Mouse (Mus musculus) cortical plate, adult 2 months (tissue): ENCODE results near the gene Otog. TPM values are rescaled to one million over a fixed set of nuclear protein-coding genes. Genes with fewer than 3 reads are reported as not detected.
A peak's percentile ranks its signal among the peaks of the same experiment; 100 is the strongest.

Source experiments
- H3K27ac ChIP-seq: fragments of 200-500 bp; 2 replicates; pipeline ENCODE4 v1.5.1; 2012; ENCODE audit warnings: low read length, control low read depth, inconsistent platforms; ENCODE audit not compliant: insufficient read depth
- H3K4me1 ChIP-seq: fragments of 200-500 bp; 2 replicates; pipeline ENCODE4 v1.6.1; 2011; ENCODE audit warnings: low read length; ENCODE audit not compliant: control insufficient read depth, insufficient read depth
- H3K4me3 ChIP-seq: fragments of 200-500 bp; 2 replicates; pipeline ENCODE4 v1.5.1; 2011; ENCODE audit warnings: mild to moderate bottlenecking, low read length, control low read depth; ENCODE audit not compliant: insufficient read depth
- CTCF ChIP-seq: fragments of 200-500 bp; IDR thresholded peaks from 2 replicates; pipeline ENCODE4 v1.5.1; 2011; ENCODE audit warnings: mild to moderate bottlenecking, control low read depth, low read length; ENCODE audit not compliant: insufficient read depth; ENCODE audit errors: extremely low read depth
- POLR2A ChIP-seq: fragments of 200-500 bp; IDR thresholded peaks from 2 replicates; pipeline ENCODE4 v1.6.1; 2011; ENCODE audit warnings: mild to moderate bottlenecking, low read length, control low read depth; ENCODE audit not compliant: insufficient read depth; ENCODE audit errors: extremely low read depth
- polyA plus RNA-seq: library from polyadenylated mRNA; depleted of rRNA; stranded (reverse); fragments of >200 nt; gene quantifications from 2 replicates; pipeline ENCODE4 v1.2.3, GENCODE M21; 2012

Otog gene
- polyA plus RNA-seq, 1 experiment, result 0.10 TPM

DNA sequence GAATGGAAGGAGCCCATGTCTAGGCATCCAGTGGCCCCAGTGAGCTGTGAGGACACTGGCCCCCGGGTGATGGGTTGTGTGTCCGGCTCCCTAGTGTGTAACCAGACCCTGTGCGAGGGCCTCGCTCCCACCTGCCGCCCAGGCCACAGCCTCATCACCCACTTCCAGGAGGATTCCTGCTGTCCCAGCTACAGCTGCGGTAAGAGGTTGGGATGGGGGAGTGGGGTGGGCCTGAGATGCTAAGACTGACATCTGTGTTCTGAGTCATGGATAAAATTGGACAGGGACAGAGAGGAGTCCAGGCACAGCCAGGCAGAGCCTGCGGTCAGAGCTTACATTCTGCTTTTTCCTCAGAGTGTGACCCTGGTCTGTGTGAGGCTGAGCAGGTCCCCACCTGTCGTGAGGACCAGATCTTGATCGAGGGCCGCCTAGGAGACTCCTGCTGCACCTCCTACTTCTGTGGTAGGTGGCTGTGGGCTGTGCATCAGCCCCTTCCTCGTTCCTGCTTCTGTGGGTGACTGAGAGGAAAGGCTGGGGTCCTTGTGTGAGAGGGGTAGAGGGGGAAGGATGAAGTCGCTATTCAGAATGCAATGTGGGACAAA is 60.3 kb downstream of the Otog start:
- no peaks in the 10 kb centered on the region for H3K4me1 ChIP-seq
- H3K4me3 ChIP-seq, result no peak overlapping the region
- TF ChIP-seq POLR2A (no peak), CTCF (no peak)
- H3K27ac ChIP-seq, result no peak overlapping the region

GRCm38 (mm10) chr7:46313486-46313885 is 72.7 kb downstream of the Otog start:
- Histone ChIP-seq H3K27ac (no peak overlapping the region), H3K4me3 (no peak overlapping the region), H3K4me1 (no peaks in the 10 kb centered on the region)
- TF ChIP-seq POLR2A (no peak), CTCF (no peak)

DNA sequence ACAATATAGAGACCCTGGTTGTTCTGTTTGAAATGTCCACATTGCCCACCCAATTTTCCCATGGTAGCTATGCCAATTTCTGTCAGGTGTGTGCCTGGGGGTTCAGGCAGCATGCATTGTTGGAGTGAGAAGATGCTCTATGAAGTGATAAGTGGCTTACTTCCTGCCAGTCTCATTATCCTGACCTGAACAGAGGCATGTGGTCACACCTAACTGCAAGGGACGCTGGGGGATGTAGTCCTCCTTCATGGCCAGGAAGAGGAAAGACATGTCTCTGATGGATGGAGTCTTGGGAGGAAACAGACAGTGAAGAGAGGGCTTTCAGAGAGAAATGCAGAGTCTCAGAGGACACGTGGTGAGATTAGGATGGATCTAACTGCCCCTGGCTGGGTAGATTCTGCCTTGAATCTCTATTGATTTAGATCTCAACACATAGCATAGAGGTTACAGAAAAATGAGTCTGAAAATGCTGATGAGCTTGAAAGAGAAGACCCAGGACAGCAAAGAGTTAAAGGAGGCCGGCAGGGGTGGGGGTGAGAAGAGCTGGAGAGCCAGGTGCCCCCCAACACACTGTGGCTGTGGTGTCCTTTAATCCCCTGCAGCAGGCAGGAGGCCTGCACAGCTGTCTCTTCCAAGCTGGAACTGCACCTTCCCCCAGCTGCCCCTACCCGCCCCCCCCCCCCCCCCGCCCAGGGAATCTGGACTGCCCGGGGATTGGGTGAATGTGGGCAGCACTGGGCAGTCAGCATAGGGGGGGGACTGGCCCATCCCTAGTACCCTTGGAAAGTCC is 73.6 kb downstream of the Otog start:
- no peaks in the 10 kb centered on the region for H3K4me1 ChIP-seq
- H3K27ac ChIP-seq, result no peak overlapping the region
- TF ChIP-seq CTCF, result no peak
- no peak for TF ChIP-seq POLR2A
- H3K4me3 ChIP-seq, result no peak overlapping the region

- Histone ChIP-seq H3K4me3 (no peak overlapping the region), H3K4me1 (no peaks in the 10 kb centered on the region), H3K27ac (no peak overlapping the region)
- TF ChIP-seq CTCF (no peak), POLR2A (no peak)
Measured at GRCm38 (mm10) chr7:46315692-46316091, 74.9 kb downstream of the Otog start.

- Histone ChIP-seq H3K4me1 (no peaks in the 10 kb centered on the region), H3K4me3 (no peak overlapping the region), H3K27ac (no peak overlapping the region)
- TF ChIP-seq CTCF (no peak), POLR2A (no peak)
Measured at GRCm38 (mm10) chr7:46316948-46317347, 76.2 kb downstream of the Otog start.

GRCm38 (mm10) chr7:46321242-46321641 is 80.5 kb downstream of the Otog start:
- H3K4me3 ChIP-seq, result no peak overlapping the region
- TF ChIP-seq POLR2A (no peak), CTCF (no peak)
- H3K27ac ChIP-seq, result no peak overlapping the region
- H3K4me1 ChIP-seq, result no peaks in the 10 kb centered on the region

- Histone ChIP-seq H3K4me3 (no peak overlapping the region), H3K4me1 (no peaks in the 10 kb centered on the region), H3K27ac (no peak overlapping the region)
- TF ChIP-seq POLR2A, result peak; percentile 41; the same call in 1 of the 2 replicates
- no peak for TF ChIP-seq CTCF
Measured at GRCm38 (mm10) chr7:46327896-46328295, 87.1 kb downstream of the Otog start.

GRCm38 (mm10) chr7:46337397-46337796 is 96.6 kb downstream of the Otog start:
- Histone ChIP-seq H3K4me1 (peaks cover 2% of the 10 kb centered on the region; the same call in 1 of the 2 replicates), H3K4me3 (no peak overlapping the region), H3K27ac (no peak overlapping the region)
- TF ChIP-seq CTCF, result no peak
- no peak for TF ChIP-seq POLR2A

GRCm38 (mm10) chr7:46339818-46340217 is 99.0 kb downstream of the Otog start:
- Histone ChIP-seq H3K4me3 (no peak overlapping the region), H3K27ac (no peak overlapping the region), H3K4me1 (peaks cover 3% of the 10 kb centered on the region)
- TF ChIP-seq CTCF (no peak), POLR2A (no peak)

DNA sequence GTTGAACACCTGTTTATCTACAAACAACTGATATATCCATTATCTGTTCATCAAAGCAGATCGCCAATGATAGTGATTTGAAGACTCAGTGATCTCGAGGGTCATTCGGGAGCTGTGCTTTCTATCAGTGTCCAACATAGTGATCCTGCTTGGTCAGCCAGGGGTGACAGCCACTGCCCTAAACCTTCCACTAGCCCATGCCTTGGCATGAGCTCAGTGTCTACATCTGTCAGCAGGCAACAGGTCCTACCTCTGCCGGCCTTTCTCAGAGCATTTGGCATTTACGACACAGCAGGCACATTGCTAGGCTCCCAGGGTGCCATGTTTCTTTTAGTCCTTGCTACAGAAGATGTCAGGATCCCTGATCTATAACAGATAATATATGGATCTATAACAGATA is 99.5 kb downstream of the Otog start:
- H3K27ac ChIP-seq, result no peak overlapping the region
- H3K4me1 ChIP-seq, result peaks cover 3% of the 10 kb centered on the region
- TF ChIP-seq POLR2A, result no peak
- no peak for TF ChIP-seq CTCF
- no peak overlapping the region for H3K4me3 ChIP-seq
